Mouse (Mus musculus): ENCODE data around the gene Gm11042. TPM values are rescaled to one million over a fixed set of nuclear protein-coding genes. Genes with fewer than 3 reads are reported as not detected.

The Gm11042 gene
- polyA plus RNA-seq, 1 experiment from 2014 or later: not detected

GRCm38 (mm10) chr12:74296374-74296773 lies 19.8 kb downstream of the Gm11042 start:
- ATAC-seq: no peak
- H3K4me2 ChIP-seq (ENCODE audit: low read depth, low read length): no peak overlapping the region
- H3K9ac ChIP-seq (ENCODE audit: low read depth, low read length): no peak overlapping the region
- H3K4me1 ChIP-seq (ENCODE audit: control insufficient read depth, insufficient read depth, low read length): no peaks in the 10 kb centered on the region
- 52% methylated on average over 5 of the region's 5 CpGs for WGBS
- no peaks in the 10 kb centered on the region for H3K36me3 ChIP-seq (ENCODE audit: control insufficient read depth, insufficient read depth, low read length)
- H3K9me3 ChIP-seq (ENCODE audit: control insufficient read depth, low read length): no peaks in the 10 kb centered on the region
- 0 out of 2 replicates have a peak, but pooled peaks cover 2% of the 10 kb centered on the region for H3K27me3 ChIP-seq (replicated peaks; ENCODE audit: control insufficient read depth, insufficient read depth, low read length)
- no peak overlapping the region for H3K4me3 ChIP-seq (ENCODE audit: low read length)
- no peak overlapping the region for H3K27ac ChIP-seq (ENCODE audit: low read length)

GRCm38 (mm10) chr12:74293624-74294023 lies 22.6 kb downstream of the Gm11042 start:
- WGBS: 5% methylated on average over 4 of the region's 4 CpGs
- H3K4me1 ChIP-seq (ENCODE audit: control insufficient read depth, insufficient read depth, low read length): no peaks in the 10 kb centered on the region
- no peak overlapping the region for H3K4me3 ChIP-seq (ENCODE audit: low read length)

GRCm38 (mm10) chr12:74290983-74291382 lies 25.2 kb downstream of the Gm11042 start:
- 81% methylated on average over 4 of the region's 4 CpGs for WGBS
- H3K4me1 ChIP-seq (ENCODE audit: control insufficient read depth, insufficient read depth, low read length): no peaks in the 10 kb centered on the region
- H3K4me3 ChIP-seq (ENCODE audit: low read length): no peak overlapping the region
- H3K4me2 ChIP-seq (ENCODE audit: low read depth, low read length): no peak overlapping the region
- no peak overlapping the region for H3K27ac ChIP-seq (ENCODE audit: low read length)
- H3K27me3 ChIP-seq (replicated peaks; ENCODE audit: control insufficient read depth, insufficient read depth, low read length): 0 out of 2 replicates have a peak, but pooled peaks cover 3% of the 10 kb centered on the region
- ATAC-seq: no peak
- H3K9ac ChIP-seq (ENCODE audit: low read depth, low read length): no peak overlapping the region
- H3K36me3 ChIP-seq (ENCODE audit: control insufficient read depth, insufficient read depth, low read length): no peaks in the 10 kb centered on the region
- no peaks in the 10 kb centered on the region for H3K9me3 ChIP-seq (ENCODE audit: control insufficient read depth, low read length)

More at GRCm38 (mm10) chr12:74293624-74294023, 22.6 kb downstream of the Gm11042 start:
- no peak for ATAC-seq
- H3K9me3 ChIP-seq (ENCODE audit: control insufficient read depth, low read length): no peaks in the 10 kb centered on the region
- H3K27me3 ChIP-seq (replicated peaks; ENCODE audit: control insufficient read depth, insufficient read depth, low read length): 0 out of 2 replicates have a peak, but pooled peaks cover 2% of the 10 kb centered on the region
- H3K4me2 ChIP-seq (ENCODE audit: low read depth, low read length): no peak overlapping the region
- H3K36me3 ChIP-seq (ENCODE audit: control insufficient read depth, insufficient read depth, low read length): no peaks in the 10 kb centered on the region
- no peak overlapping the region for H3K9ac ChIP-seq (ENCODE audit: low read depth, low read length)
- H3K27ac ChIP-seq (ENCODE audit: low read length): no peak overlapping the region

- Histone ChIP-seq H3K4me3 (ENCODE audit: low read length) (peak overlapping the region; percentile 42; the same call in 1 of the 2 replicates), H3K27ac (ENCODE audit: low read length) (no peak overlapping the region), H3K9me3 (ENCODE audit: control insufficient read depth, low read length) (no peaks in the 10 kb centered on the region), H3K4me1 (ENCODE audit: control insufficient read depth, insufficient read depth, low read length) (peaks cover 4% of the 10 kb centered on the region), H3K36me3 (ENCODE audit: control insufficient read depth, insufficient read depth, low read length) (no peaks in the 10 kb centered on the region), H3K9ac (ENCODE audit: low read depth, low read length) (no peak overlapping the region), H3K4me2 (ENCODE audit: low read depth, low read length) (peak overlapping the region; percentile 68), H3K27me3 (replicated peaks; ENCODE audit: control insufficient read depth, insufficient read depth, low read length) (peaks cover 26% of the 10 kb centered on the region)
- ATAC-seq: no peak
- WGBS: 7% methylated on average over 11 of the region's 11 CpGs
Measured at GRCm38 (mm10) chr12:74284685-74285054, 31.5 kb downstream of the Gm11042 start.

GRCm38 (mm10) chr12:74284020-74284684 lies 32.0 kb downstream of the Gm11042 start:
- H3K4me3 ChIP-seq (ENCODE audit: low read length): peak overlapping the region; percentile 42
- H3K36me3 ChIP-seq (ENCODE audit: control insufficient read depth, insufficient read depth, low read length): no peaks in the 10 kb centered on the region
- 1% methylated on average over 49 of the region's 49 CpGs for WGBS
- peaks cover 26% of the 10 kb centered on the region for H3K27me3 ChIP-seq (replicated peaks; ENCODE audit: control insufficient read depth, insufficient read depth, low read length)
- H3K4me2 ChIP-seq (ENCODE audit: low read depth, low read length): peak overlapping the region; percentile 68
- peaks cover 4% of the 10 kb centered on the region for H3K4me1 ChIP-seq (ENCODE audit: control insufficient read depth, insufficient read depth, low read length)
- H3K9me3 ChIP-seq (ENCODE audit: control insufficient read depth, low read length): no peaks in the 10 kb centered on the region
- no peak overlapping the region for H3K27ac ChIP-seq (ENCODE audit: low read length)
- H3K9ac ChIP-seq (ENCODE audit: low read depth, low read length): no peak overlapping the region
- peak; percentile 94 for ATAC-seq

- no peak overlapping the region for H3K9ac ChIP-seq (ENCODE audit: low read depth, low read length)
- WGBS: 65% methylated on average over 1 of the region's 1 CpGs
- peaks cover 26% of the 10 kb centered on the region for H3K27me3 ChIP-seq (replicated peaks; ENCODE audit: control insufficient read depth, insufficient read depth, low read length)
- no peak for ATAC-seq
- H3K4me2 ChIP-seq (ENCODE audit: low read depth, low read length): no peak overlapping the region
- H3K4me1 ChIP-seq (ENCODE audit: control insufficient read depth, insufficient read depth, low read length): peaks cover 4% of the 10 kb centered on the region
- no peak overlapping the region for H3K4me3 ChIP-seq (ENCODE audit: low read length)
- no peaks in the 10 kb centered on the region for H3K36me3 ChIP-seq (ENCODE audit: control insufficient read depth, insufficient read depth, low read length)
- H3K9me3 ChIP-seq (ENCODE audit: control insufficient read depth, low read length): no peaks in the 10 kb centered on the region
- H3K27ac ChIP-seq (ENCODE audit: low read length): no peak overlapping the region
Measured at GRCm38 (mm10) chr12:74282846-74283245, 33.3 kb downstream of the Gm11042 start.

GRCm38 (mm10) chr12:74281403-74281802 lies 34.8 kb downstream of the Gm11042 start:
- no peak overlapping the region for H3K27ac ChIP-seq (ENCODE audit: low read length)
- 84% methylated on average over 4 of the region's 4 CpGs for WGBS
- no peaks in the 10 kb centered on the region for H3K9me3 ChIP-seq (ENCODE audit: control insufficient read depth, low read length)
- no peak for ATAC-seq
- H3K4me2 ChIP-seq (ENCODE audit: low read depth, low read length): no peak overlapping the region
- H3K27me3 ChIP-seq (replicated peaks; ENCODE audit: control insufficient read depth, insufficient read depth, low read length): peaks cover 22% of the 10 kb centered on the region
- H3K4me3 ChIP-seq (ENCODE audit: low read length): no peak overlapping the region
- H3K9ac ChIP-seq (ENCODE audit: low read depth, low read length): no peak overlapping the region
- H3K4me1 ChIP-seq (ENCODE audit: control insufficient read depth, insufficient read depth, low read length): peaks cover 4% of the 10 kb centered on the region
- no peaks in the 10 kb centered on the region for H3K36me3 ChIP-seq (ENCODE audit: control insufficient read depth, insufficient read depth, low read length)

GRCm38 (mm10) chr12:74277265-74277664 lies 38.9 kb downstream of the Gm11042 start:
- Histone ChIP-seq H3K27ac (ENCODE audit: low read length) (no peak overlapping the region), H3K27me3 (replicated peaks; ENCODE audit: control insufficient read depth, insufficient read depth, low read length) (no peaks in the 10 kb centered on the region), H3K4me2 (ENCODE audit: low read depth, low read length) (no peak overlapping the region), H3K4me1 (ENCODE audit: control insufficient read depth, insufficient read depth, low read length) (no peaks in the 10 kb centered on the region), H3K4me3 (ENCODE audit: low read length) (no peak overlapping the region), H3K9me3 (ENCODE audit: control insufficient read depth, low read length) (no peaks in the 10 kb centered on the region), H3K9ac (ENCODE audit: low read depth, low read length) (no peak overlapping the region), H3K36me3 (ENCODE audit: control insufficient read depth, insufficient read depth, low read length) (no peaks in the 10 kb centered on the region)
- no peak for ATAC-seq
- WGBS: 80% methylated on average over 5 of the region's 5 CpGs

GRCm38 (mm10) chr12:74272545-74272944 lies 43.6 kb downstream of the Gm11042 start:
- Histone ChIP-seq H3K9me3 (ENCODE audit: control insufficient read depth, low read length) (no peaks in the 10 kb centered on the region), H3K4me3 (ENCODE audit: low read length) (no peak overlapping the region), H3K27ac (ENCODE audit: low read length) (no peak overlapping the region), H3K9ac (ENCODE audit: low read depth, low read length) (no peak overlapping the region), H3K27me3 (replicated peaks; ENCODE audit: control insufficient read depth, insufficient read depth, low read length) (no peaks in the 10 kb centered on the region), H3K4me2 (ENCODE audit: low read depth, low read length) (no peak overlapping the region), H3K4me1 (ENCODE audit: control insufficient read depth, insufficient read depth, low read length) (no peaks in the 10 kb centered on the region), H3K36me3 (ENCODE audit: control insufficient read depth, insufficient read depth, low read length) (no peaks in the 10 kb centered on the region)
- WGBS: 90% methylated on average over 17 of the region's 17 CpGs
- ATAC-seq: no peak
